Mouse (Mus musculus) right cerebral cortex, adult 2 months (tissue): ENCODE results near the gene Dkk2.
A peak's percentile ranks its signal among the peaks of the same experiment; 100 is the strongest.
"Not testable (repeated sequence)": the region's sequence is repeated elsewhere in the genome, so short reads cannot be mapped to it uniquely, and the experiment has no call there.

Experiments used
- DNase-seq, 2 experiments: peaks; one replicate each; pipeline ENCODE4 v3.0.0; 2021 to 2022; ENCODE audit warnings: low spot score in 2 of 2

Dkk2 gene

DNA sequence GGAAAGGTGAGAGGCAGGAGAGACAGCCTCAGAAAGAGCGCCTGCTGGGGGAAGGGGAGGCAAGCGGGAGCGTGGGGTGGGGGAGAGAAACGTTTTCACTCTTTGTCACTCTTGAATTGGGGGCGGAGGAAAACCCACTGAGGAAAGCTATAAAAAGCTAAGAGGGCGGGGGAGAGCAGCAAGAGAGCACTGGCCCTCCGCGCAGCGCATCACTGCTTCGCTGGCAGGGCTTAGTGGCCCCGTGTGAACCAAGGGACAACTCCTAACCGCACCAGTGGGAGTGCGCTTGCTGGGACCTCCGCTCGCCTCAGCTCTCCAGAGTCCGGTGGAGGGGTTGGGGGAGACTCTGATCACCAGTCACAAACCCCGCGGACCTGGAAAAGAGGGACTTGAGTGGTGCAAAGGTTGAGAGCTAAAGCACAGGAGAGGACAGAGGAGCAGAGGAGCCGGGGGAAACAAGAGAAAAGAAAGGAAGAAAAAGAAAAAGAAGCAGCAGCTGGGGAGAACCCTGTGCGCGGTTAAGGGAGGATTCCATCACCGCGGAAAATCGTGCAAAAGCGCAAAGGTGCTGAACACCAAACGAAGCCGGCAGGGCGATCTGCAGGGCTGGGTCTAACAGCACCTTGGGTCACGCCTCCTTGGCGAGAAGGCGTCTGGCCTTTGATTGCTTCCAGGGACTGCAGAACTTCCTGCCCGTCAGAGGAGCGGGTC is at the start of gene Dkk2:
TSS of gene Dkk2 (plus strand) at position 181 of the 711 bp plus-strand sequence.
- DNase-seq, result no peak

DNA sequence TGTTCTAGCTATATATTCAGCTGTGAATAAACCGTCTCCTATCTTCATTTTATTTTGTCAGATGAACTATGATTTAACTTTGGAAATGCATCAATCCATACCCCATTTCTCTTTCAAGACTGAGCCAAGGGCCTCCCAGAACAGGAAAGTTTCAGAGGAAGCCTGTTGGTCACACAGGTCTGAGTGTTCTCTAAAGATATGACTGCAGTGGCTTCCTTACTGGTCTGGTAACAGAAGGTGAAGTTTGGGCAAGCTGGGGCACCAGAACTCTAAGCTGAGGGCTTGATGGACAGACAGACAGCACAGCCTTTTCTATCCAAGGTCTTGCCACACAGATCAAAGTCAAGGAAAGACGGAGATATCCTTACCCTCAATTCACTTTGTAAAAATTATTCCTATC is 48.4 kb upstream of the Dkk2 start:
- DNase-seq, result no peak

DNA sequence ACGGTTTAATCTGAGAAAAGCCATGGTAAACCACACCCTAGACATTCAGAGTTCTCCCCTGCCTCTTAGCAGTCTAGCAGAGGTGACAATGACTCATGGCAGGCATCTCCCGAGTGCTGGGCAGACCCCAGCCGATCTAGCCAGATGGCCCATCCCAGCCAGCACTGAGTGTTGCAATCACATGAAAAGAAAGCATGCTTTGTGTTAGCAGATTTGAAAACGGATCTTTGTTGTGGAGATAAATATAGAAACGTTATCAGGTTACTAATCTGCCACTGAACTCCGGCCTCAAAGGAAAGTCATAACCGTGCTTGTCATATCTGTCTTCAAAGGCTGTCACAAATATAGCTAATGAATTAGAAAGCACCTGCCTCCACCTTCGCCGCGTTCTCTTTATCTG is 47.4 kb upstream of the Dkk2 start:
- no peak for DNase-seq

DNA sequence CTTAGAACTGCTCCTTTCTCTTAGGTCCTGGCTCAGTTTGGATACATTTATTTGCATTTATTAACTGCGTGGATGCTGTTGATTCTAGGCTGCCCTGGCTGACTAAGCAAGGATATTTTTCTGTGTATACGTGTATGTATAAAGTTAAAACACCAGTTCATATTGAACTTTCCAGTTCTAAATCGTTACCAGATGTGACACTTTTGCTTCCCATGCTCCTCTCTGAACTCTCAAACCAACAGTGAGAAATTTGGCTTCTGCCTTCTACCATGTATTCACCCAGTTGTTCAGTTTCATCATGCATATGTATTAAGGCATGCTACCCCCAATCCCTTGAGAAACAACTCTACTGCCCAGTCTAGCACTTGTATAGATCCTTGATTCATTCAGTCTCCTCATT is 45.0 kb upstream of the Dkk2 start:
- DNase-seq, result no peak

DNA sequence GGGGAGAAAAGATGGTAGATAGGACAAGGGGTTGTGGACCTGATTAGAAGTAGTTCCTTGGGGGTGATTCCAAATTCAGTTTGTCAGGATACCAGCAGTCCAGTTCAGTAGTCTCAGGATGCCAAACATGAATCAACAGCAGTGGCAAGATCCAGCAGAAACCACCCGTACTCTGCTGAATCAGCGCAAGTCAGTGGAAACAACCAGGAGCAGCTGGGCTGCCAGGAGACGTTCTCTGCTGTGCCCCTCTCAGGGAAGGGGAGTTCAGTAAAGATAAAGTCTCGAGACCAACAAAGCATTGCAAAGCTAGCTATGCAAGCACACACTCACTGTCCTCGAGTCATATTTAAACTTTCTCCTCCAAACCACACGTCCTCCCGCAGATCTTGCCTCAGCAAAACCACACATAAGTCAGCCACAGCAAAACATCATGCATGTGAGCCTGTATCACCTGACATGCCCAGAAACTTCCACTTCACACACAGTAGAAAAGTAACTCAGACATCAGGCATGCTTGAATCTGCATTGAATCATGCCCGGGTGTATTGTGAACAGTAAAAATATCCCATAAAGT is 34.1 kb upstream of the Dkk2 start:
- no peak for DNase-seq

DNA sequence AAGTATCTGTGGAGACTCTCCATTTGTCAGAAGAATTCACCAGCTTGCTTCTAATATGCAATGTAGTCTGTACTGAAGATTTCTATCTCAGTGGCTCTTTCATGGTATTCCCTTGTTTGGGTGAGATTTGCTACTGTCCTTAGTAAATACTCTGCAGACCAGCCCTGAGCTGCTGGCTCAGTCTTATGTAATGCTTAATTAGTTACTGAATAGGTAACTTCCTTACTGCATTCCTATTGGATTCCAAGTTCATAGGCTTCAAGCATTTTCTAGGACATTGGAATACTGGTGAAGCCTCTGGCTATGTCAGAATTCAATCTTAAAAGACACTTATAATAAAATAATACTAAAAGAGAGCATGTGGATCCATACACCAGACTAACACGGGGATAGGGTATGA is 22.3 kb upstream of the Dkk2 start:
- DNase-seq, result not testable (repeated sequence)

DNA sequence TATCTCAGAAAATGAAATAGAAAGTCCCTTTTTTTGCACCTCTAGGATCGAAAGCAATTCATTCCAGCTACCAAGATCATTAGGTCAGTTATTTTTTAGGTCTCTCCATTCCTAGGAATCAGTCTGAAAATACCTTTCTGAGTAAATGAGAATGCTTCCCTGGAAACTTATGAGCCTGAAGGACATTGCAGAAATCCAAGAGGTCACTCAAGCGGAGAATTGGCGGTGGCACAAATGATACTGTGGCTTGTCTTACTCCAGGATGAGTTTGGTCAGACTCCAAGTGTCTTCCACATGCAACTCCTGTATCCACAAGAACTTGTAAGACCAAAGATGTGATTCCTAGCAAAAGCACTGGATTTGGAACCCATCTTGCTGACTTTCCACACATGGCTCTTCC is 21.7 kb upstream of the Dkk2 start:
- no peak for DNase-seq

DNA sequence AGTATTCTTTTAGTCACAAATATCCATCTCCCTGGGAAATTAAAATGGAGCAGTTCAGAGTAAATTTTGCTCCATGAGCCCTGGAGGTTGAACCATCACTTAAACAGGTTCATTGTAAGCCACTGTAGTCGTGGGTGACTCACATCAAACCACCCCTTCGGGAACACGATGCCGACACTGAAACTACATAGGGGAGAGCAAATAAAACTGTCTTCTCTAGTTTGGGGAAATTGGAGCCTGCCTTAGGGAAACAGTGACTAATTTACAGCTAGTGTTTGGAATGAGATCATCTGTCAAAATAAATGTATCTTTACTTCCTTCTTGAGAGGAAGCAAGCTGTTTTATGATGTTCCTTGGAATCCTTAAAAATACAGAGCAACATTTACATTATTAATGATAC is 21.1 kb upstream of the Dkk2 start:
- no peak for DNase-seq

DNA sequence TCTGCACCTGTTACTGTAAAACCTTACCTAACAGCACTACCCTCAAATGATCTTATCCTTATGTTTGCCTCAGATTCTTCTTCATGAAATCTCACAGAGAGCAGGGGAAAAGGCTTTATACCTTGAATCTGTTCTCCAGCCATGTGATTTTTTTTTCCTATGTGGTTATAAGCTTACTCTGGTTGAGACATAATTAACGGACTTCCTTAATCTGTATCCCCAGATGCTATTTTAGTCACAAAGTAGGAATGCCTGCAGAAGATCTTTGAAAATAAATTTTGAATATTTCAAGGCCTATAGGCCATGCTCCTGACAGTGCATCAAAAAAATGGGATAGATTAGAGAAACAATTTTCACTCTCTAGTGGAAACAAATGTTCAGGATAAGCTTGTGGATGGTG is 20.2 kb upstream of the Dkk2 start:
- no peak for DNase-seq

DNA sequence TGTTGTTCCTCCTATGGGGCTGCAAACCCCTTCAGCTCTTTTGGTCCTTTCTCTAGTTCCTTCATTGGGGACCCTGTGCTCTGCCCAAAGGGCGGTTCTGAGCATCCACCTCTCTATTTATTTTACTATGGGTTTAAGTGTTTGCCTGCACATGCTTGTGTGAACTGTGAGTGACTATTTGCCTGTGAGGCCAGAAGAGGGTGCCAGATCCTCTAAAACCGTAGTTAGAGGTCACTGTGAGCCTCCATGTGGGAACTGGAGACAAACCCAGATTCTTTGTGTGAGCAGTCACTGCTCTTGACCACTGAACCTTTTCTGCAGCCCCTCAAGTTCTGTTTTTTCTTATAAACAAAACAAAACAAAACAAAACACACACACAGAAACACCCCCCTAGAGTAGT is 14.1 kb upstream of the Dkk2 start:
- no peak for DNase-seq

DNA sequence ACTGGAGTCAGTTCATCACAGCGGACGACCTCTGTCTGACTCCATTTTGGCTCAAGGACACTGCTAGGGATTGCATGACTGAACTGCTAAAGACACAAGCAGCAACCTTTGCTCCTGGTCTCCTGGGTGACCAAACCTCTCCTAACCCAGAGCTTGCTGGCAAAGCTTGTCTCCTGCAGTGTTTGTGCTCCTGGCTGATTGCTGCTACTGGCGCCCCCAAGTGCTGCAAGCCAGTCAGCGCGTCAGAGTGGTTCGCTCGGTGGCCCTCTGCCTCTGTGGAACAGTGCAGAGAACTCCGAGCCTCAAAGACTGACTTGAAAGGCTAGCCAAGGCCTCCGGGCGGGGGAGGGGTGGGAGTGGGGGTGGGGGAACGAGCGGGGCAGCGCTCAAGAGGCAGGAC is 1.1 kb upstream of the Dkk2 start:
- DNase-seq, result peak; percentile 52 to 64

DNA sequence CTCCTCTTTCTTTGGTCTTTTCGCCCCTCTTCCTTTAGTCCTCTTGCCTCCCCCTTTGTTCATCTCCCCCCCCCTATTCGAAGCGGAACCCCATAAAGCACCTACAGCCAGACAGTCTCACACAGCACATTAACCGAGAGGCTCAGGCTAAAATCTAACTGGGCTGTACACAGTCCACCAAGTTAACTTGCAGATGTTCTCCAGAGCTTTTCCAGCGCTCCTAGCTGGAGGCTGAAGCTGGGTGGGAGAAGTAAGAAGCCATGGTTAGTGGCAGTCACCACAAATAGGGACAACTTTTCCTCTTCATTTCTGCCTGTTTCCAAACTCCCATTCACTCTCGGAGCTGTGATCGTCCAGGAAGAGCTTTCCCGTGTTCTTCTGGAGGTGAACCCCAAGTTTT is 412 bp upstream of the Dkk2 start:
- no peak for DNase-seq

DNA sequence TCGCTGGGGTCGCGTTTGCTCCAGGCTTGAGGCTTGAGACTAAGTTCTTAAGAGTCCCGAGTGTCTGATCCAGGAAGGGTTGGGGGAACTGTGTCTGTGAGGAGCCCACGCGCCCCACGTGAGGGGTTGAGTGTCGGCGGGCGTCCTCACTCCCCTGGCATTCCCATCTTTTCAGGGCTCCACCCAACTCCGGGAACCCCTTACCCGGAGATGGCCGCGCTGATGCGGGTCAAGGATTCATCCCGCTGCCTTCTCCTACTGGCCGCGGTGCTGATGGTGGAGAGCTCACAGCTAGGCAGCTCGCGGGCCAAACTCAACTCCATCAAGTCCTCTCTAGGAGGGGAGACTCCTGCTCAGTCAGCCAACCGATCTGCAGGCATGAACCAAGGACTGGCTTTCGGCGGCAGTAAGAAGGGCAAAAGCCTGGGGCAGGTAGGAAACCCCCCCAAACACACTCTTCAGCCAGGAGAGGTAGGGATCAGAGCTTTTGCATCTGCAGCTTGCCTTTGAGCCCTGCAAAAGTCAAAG is 795 bp downstream of the Dkk2 start:
- DNase-seq, result no peak

DNA sequence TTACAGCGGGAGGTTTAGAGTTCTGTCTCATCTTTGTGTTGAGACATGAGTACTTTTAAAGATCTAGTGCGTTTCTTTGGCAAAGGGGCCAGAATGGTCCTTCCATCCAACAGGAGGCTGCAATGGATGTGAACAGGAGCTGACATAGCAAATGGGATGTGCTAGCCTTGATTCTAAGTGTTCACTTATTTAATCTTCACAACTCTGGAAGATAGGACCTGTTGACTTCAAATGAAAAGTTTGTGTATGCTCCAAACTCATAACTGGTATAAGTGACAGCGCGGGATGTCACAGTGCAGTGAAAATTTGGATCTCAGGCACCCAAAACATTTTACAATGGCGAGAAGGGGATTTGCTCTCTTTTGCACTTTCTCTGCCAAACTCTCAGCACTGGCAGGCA is 1.4 kb downstream of the Dkk2 start:
- DNase-seq, result no peak

DNA sequence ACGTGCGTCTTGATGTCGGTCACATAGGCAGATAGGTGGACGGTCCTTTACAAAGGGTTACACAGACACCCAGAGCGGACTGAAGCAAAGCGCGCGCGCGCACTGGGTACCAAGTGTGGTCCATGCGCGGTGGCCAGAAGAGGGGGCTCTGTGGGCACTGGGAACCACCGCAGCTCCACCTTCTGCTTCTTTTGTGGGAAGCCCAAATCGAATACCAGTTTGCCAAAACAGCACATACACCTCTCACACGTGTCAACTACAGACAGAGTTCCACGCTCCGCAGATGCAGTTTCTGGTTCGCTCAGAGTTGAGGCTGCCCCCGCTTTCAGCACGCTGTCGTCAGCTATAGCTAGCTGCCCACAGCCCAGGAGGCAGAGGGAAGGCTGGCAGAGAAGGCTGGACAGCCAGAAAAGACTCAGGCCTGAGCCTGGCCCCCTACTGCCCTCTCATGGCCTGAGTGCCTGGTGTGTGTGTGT is 2.0 kb downstream of the Dkk2 start:
- DNase-seq, result peak; percentile 57 to 62

DNA sequence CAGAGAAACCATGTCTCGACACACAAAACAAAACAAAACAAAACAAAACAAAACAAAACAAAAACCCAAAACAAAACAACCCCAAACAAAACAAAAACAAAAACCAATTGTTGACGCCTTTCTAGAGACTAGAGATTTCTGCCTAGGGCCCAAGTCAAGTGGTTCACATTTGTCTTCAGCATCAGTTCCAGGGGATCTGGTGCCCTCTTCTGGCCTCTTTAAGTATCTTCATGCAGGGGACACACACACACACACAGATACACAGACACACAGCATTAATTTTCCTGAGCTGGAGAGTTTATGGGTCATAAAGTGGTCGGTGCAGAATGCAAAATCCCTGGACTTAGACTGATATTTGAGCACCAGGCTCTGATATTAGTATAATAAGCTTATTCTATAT is 7.9 kb downstream of the Dkk2 start:
- DNase-seq, result no peak

DNA sequence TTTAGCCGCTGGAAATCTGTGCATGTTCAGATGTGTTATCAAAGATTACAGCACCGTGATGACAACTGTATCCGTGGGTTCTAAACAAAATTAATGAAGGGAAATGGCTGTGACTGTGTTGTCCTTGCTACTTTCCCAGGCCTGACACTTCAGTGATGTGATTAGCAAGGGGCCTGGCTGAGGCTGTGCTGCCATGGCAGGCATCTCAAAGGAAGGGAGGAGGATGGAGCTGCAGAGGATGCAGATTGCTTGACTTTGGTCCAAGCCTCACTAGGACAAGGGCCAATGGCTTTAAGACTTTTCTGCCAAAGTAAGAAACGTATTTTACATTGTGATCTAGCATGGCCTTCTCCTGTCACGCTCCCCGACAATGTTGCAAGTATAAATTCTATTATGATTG is 11.2 kb downstream of the Dkk2 start:
- DNase-seq, result no peak

DNA sequence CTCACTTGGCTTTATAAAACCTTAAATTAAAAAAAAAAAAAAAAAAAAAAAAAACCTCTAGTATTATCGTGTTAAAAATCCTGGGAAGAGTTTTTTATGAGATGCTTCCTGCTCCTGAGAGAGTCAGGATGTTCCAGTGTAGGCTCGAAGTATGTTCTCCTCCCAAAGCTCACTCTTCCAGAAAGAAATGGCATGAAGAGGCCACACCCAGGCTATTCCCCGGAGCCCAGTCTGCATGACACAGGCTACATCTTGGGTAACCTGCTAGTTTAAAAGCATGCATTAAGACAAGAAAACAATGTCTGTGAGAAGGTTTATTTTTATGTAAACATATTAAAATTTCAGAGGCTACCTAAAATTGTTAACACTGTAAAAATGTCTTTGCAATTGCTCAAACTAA is 15.7 kb downstream of the Dkk2 start:
- DNase-seq, result no peak

DNA sequence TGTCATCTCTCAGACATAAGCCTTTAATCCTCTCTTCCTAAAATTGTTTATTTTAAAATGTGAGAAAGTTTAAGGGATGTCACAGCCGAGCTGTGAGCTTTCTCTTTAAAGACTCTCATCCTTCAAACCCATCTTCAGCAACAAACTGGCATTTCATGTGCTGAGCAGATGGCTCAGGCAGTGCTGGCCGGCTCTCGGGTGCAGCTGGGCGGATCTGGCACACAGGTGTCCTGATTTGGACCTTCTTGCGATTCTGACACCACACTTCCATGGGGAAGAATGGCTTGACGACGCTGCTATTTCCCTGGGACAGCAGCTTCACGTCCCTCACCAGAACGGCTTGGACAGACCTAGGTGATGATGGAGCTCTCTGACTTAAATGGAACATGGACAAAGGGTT is 17.9 kb downstream of the Dkk2 start:
- DNase-seq, result peak; percentile 31 to 34

DNA sequence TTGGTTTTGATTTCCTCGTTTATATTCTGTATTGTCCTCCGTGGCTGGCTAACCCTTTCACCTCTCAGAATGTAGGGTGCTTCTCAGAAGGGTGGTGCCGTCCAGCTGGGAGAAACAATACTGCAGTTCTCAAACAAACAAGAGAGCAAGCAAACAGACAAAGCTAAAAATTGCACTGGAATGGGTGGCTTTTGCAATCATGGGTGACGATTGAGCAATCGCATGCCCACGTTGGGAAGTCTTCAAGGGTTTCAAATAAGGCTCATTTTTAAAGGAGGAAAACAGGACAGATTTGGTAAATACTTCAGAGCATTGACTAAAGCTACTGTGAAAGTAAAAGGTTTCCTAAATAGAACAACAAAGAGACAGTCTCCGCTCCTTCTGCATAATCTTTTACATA is 18.4 kb downstream of the Dkk2 start:
- peak in 1 of 2 experiments; percentile 17 for DNase-seq

DNA sequence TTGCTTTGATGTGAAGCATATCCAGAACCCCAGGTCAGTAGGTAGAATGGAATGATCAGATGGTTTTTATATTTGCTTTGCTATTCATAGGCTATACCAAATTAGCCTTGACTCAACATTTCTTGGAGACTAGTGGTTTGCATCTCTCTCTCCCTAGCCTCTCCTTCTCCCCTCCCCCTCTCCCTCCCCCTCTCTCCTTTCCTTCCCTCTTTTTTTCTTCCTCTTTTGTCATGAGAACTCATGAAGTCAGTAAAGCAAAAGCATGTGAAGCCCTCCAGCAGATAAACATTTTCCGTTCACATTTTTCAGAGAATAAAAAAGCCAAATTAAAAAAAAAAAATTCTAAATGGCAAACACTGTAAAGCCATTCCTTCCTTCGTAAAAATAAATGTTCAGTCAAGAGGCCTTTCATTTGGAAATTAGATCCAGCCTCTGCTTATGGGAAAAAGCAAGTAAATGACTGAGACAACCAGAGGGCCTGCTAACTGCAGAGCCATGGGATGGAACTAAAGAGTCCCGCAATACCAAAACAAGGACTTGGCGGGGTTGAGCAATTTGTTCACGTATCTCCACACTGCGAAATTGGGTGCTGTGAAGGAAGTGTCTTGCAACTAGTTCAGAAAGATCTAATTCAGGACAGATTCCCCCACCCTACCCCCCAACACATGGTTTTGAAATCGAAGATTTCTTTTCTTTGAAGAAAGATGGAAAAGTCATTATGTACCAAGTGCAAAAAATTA is 30.9 kb downstream of the Dkk2 start:
- DNase-seq, result no peak

DNA sequence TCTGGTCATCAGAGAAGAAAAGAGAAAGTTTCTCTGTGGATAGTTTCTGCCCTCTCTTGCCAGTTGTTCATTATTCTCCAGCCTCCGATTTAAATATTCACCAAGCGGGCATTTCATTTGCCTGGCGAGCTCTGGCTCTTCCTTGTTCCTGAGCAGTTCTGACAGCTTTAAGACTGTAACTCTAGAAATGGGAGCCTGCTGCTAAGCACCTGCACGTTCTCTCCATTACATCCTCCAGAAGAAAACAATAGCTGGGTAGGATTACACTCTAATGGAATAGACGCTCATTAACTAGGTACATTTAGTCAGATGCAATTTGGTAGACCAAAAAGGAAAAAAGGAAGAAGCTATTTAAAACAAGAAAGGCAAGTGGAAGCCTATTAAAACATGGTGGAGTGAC is 36.3 kb downstream of the Dkk2 start:
- no peak for DNase-seq

DNA sequence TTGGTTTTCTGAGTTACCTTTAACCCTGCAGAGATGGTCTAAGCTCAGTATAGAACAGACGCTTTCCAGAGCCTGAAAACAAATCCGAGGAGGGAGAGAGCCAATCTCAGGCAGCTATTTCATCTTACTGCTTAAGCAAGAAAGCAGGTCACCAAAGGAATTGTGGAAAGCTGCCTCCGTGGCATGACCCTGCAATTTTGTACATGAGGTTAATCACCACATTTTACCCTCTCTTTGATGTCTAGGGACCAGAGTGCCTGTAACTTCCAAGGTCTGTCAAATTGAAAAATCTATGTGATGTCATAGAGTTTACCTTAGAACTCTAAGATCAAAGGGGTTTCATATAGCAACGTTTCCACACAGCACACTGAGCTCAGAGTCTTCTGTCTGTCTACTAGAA is 37.5 kb downstream of the Dkk2 start:
- DNase-seq, result no peak
